Mouse (Mus musculus): ENCODE data around the gene Olfr718-ps1. TPM values are rescaled to one million over a fixed set of nuclear protein-coding genes. Genes with fewer than 3 reads are reported as not detected.

The Olfr718-ps1 gene
- total RNA-seq, 1 experiment from 2014 or later, result not detected

DNA sequence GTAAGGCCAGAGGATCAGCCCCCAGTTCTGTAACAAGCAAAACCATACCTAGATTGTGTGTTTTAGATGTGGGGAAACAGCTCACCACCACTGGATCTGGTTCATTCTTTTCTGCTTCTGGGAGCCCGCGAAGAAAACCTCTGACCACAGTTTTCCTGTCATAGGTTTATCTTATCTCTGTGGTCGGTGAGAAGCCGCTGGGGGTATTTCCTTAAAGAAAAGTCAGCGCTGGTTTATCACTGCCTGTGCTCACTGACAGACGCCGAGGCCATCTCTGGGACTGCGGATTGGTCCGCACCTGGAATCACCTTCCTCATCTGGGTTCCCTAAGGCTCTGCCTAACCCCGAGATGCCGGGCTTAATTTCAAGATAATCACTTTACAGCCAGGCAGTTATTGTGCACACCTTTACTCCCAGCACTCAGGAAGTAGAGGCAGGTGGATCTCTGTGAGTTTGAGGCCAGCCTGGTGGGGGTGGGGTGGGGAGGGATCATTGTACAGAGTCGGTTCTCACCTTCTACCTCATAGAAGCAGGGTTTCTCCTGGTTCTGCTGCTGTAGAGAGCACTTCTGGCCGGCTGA, 14.4 kb downstream of the Olfr718-ps1 start:
- ATAC-seq (replicated peaks; ENCODE audit: insufficient number of reproducible peaks, low FRiP score, low TSS enrichment, poor library complexity, severe bottlenecking), result no peak

DNA sequence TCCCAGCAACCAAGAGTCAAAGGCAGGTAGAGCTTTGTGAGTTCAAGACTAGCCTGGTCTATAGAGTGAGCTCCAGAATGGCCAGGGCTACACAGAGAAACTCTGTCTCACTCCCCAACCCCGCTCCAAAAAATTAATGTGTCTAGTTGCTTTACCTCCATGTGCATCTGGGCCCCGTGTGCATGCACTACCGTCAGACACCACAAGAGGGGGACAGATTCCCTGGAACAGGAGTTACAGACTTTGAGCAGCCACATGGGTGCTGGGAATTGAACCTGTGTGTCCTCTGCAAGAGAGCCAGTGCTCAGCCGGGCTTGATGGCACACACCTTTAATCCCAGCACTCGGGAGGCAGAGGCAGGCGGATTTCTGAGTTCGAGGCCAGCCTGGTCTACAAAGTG, 17.0 kb downstream of the Olfr718-ps1 start:
- ATAC-seq (replicated peaks; ENCODE audit: insufficient number of reproducible peaks, low FRiP score, low TSS enrichment, poor library complexity, severe bottlenecking), result no peak

DNA sequence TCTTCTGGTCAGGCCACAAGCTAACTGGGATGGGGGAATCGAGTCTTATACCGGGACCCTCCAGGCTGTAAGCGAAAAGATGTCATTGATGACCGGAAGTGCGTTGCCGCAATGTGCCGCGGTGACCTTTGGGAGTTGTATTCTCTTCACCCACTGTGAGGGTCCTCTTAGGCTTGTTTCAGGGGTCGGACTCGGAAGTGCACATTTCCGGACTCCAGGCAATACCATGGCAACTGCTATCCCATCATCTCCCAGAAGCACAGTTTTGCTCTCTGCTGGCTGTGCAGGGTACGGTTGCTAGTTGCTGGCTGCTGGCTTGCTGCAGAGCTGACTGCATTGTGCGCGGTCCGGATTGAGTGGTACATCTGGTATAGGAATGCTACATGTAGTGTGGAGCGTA, 18.3 kb downstream of the Olfr718-ps1 start:
- no peak for ATAC-seq (replicated peaks; ENCODE audit: insufficient number of reproducible peaks, low FRiP score, low TSS enrichment, poor library complexity, severe bottlenecking)

DNA sequence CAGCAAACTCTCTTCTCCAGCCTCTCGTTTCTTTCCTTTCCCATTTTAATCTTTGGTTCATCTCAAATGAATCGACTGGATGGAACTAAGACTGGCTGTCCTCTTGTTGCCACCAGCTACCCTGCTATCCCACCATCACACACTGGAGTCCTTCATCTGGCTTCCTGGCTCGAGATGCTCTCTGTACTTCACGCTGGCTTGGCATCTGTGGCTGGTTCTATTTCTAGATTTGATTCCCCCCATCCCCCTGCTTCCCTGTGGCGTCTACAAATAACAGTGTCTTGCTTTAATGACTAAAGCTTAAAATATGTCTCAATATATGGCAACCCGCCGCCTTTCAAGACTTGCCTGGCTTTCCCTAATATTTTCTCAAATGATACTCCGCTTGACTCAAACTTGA, 19.5 kb downstream of the Olfr718-ps1 start:
- ATAC-seq (replicated peaks; ENCODE audit: insufficient number of reproducible peaks, low FRiP score, low TSS enrichment, poor library complexity, severe bottlenecking), result no peak

DNA sequence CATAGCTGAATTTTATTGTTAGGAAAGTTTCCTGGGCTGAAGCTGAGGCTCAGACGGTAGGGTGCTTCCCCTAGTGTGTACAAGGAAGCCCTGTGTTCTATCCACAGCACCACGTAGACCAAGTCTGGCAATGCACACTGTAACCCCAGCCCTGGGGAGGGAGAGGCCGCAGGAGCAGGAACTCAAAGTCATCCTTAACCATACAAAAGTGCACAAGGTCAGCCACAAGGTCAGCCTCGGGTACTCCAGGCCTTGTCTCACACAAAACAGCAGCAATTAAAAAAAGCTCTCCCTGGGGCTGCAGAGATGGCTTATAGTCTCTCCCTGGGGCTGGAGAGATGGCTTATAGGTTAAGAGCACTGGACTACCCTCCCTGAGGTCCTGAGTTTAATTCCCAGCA, 20.5 kb downstream of the Olfr718-ps1 start:
- ATAC-seq (replicated peaks; ENCODE audit: insufficient number of reproducible peaks, low FRiP score, low TSS enrichment, poor library complexity, severe bottlenecking), result no peak

DNA sequence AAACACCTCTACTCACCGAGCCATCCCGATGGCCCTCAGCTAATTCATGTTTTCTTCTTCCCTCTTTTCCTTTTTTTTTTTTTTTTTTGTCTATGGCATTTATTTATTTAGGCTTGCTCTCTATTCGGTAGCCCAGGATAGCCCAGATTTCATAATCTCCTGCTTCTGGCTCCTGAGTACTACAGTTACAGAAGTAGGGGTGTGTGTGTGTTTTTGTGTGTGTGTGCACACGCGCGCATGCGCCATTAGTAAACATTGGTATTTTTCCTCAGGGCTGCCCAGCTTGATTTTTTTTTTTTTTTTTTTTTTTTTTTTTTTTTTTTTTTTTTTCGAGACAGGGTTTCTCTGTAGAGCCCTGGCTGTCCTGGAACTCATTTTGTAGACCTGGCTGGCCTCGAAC, 21.3 kb downstream of the Olfr718-ps1 start:
- no peak for ATAC-seq (replicated peaks; ENCODE audit: insufficient number of reproducible peaks, low FRiP score, low TSS enrichment, poor library complexity, severe bottlenecking)

DNA sequence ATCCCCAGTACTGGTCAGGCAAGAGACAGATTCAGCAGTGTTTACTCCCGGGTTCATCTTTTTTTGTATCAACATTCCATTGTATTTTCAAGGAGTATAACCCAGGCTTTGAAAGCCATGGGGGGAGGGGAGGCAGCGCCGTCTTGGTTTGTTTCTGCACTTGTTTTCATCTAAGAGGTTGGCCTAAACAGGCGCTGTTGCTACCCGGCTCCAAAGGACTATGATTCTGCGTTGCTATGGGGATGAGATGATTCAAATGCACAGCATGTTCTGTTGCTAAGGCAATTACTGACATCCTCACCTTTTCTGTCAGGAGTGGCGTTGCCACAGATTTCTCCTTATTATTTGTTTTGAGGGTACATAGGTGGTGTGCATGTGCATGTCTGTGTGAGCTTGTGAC, 21.8 kb downstream of the Olfr718-ps1 start:
- no peak for ATAC-seq (replicated peaks; ENCODE audit: insufficient number of reproducible peaks, low FRiP score, low TSS enrichment, poor library complexity, severe bottlenecking)

DNA sequence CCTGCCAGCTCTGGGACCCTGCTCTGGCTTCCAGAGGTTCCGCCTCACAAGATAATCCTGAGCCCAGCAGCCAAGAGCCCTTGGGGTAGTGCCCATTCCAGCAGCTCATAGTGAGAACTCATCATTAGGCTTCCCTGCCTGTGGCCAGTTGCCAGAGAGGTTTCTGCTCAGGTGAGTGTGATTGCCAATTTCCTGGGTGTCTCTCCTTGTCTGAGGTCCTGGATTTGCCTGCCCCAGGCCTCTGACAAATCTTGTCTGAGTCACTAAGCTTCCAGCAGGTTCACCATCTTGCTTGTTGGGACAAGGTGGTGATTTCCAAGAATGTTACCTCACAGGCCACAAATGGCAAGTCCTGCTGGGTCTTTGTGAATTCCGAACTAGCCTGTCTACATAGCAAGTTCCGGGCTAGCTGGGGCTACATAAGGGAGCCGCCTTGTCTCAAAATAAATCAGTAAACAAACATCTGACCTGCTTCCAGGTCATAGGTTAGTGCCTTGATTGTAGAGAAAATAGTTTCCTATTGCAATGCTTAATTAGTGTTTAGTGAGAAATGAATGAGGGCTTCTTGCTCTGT, 22.5 kb downstream of the Olfr718-ps1 start:
- ATAC-seq (replicated peaks; ENCODE audit: insufficient number of reproducible peaks, low FRiP score, low TSS enrichment, poor library complexity, severe bottlenecking), result no peak

DNA sequence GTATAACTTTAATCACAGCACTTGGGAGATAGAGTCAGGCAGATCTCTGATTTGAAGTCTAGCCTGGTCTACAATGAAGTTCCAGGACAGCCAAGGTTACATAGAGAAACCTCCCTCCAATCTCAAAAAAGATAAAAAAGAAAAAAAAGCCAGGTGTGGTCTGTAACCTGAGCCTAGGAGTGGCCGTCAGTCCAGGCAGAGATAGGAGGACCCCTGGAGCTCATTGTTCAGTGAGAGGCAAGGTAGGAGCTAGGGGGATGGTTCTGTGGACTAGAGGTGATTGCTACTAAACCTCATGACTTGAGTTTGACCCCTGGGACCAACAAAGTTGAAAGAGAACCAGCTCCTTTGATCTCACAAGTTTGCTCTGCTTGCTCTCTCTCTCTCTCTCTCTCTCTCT, 24.7 kb downstream of the Olfr718-ps1 start:
- no peak for ATAC-seq (replicated peaks; ENCODE audit: insufficient number of reproducible peaks, low FRiP score, low TSS enrichment, poor library complexity, severe bottlenecking)

DNA sequence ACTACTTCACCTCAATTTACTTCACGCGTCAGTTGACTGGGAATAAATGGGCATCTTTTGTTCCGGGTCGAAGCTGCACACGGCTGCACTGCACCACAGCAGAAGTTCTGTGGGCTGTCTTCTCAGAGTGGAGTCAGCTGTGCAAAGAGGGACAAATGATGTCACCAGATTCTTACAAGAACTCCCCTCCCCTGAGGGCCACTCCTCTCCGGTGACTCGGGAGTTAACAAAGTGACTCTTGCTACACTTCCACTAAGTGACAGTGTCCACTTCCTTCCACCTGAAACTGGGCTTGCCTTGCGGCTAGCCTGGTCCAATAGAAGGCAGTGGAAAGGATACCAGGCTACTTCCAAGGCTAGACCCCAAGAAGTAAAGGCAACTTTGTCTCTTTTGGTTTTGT, 25.3 kb downstream of the Olfr718-ps1 start:
- no peak for ATAC-seq (replicated peaks; ENCODE audit: insufficient number of reproducible peaks, low FRiP score, low TSS enrichment, poor library complexity, severe bottlenecking)

DNA sequence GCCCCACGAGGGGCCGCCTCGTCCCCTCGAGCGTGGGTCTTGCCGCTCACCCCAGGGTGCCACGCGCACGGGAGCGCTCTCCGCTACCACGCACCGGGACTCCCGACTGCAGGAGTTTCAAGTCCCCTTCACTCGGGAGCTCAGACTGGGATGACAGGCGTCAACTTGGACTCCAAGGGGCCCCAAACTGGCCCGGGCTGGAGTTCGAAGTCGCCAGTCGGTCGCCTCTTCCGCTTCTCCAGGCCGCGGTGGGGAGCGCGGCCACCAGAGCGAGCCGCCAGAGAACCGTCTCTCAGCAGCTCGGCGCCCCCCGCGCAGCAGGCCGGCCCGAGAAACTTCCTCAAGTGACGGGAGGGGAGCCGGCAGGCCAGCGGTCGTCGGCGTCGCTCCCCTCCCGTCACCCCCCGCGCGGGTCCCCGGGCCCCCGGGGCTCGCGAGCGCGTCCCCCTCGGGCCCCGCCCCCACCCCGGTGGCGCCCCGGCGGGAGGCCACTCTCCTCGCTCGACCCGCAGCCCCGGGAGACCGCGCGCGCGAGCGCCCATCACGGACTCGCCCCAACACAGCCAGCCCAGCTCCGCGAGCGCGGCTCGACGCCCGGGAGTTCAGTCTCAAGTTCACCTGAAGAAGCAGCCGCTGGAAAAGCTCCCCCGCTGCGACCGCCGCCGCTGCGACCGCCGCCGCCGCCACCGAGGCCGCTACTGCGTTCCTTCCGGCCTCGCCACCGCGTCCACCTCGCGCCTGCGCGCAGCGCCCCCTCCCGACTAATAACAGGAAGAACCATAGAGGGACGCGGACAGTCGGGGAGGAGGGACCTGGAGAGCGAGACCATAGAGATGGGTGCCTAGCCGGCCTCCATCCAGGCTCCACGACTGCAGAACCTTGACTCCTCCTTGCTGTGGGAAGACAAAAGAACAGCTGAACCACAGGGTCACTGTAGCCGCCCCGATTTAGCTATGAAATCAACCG, 34.8 kb downstream of the Olfr718-ps1 start, which contains the start of gene Rnf216:
Rnf216 (minus strand) TSS at position 714 of the 966 bp plus-strand sequence.
- ATAC-seq (replicated peaks; ENCODE audit: insufficient number of reproducible peaks, low FRiP score, low TSS enrichment, poor library complexity, severe bottlenecking), result peak; percentile 100

DNA sequence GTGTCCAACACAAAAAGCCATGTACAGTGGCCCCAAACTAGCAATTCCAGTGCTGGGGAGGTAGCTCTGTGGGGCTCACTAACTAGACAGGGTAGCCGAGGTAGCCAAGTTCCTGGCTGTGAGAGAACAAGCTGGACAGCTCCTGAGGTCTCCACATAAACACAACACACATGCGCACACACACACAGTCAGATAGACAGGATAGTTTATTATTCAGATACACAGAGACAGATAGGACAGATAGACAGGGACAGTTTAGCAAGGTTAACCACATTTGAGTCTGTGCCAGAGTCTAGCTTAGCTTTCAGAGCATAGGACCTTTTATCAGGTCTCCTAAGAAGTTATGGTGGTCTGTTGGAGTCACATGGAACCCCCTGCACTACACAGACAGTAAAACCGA, 40.5 kb downstream of the Olfr718-ps1 start:
- no peak for ATAC-seq (replicated peaks; ENCODE audit: insufficient number of reproducible peaks, low FRiP score, low TSS enrichment, poor library complexity, severe bottlenecking)

DNA sequence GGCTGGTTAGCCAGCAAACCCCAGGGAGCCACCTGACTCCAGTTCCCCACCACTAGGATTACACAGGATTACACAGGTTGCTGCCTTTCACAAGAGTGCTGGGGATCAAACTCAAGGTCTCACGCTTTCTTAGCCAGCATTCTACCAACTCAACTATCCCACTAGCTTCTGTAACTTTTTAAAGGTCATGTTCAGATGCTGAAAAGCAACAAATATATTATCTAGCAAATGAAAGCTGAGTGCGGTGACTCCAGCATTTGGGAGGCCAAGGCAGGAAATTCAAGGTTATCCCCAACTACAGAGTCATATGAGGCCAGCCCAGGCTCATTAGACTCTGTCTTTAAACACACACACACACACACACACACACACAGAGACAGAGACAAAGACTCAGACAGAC, 44.1 kb downstream of the Olfr718-ps1 start:
- no peak for ATAC-seq (replicated peaks; ENCODE audit: insufficient number of reproducible peaks, low FRiP score, low TSS enrichment, poor library complexity, severe bottlenecking)

DNA sequence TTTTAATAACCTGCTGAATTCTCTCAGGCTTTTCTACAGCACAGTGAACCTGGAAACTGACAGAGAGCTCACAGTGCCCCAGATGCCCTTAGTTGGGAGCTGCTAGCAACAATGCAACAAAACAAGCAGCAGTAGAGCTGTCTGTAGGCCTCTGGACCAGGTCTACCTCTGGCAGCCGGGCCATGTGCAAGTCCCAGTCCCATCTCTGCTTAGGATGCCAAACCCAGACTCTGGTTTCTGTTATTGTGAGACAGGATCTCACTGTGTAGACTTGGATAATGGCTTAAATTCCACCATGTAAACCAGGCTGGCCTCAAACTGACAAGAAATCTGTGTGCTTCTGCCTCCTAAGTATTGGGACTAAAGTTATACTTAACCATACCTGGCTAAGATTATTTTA, 45.8 kb downstream of the Olfr718-ps1 start:
- ATAC-seq (replicated peaks; ENCODE audit: insufficient number of reproducible peaks, low FRiP score, low TSS enrichment, poor library complexity, severe bottlenecking), result no peak

DNA sequence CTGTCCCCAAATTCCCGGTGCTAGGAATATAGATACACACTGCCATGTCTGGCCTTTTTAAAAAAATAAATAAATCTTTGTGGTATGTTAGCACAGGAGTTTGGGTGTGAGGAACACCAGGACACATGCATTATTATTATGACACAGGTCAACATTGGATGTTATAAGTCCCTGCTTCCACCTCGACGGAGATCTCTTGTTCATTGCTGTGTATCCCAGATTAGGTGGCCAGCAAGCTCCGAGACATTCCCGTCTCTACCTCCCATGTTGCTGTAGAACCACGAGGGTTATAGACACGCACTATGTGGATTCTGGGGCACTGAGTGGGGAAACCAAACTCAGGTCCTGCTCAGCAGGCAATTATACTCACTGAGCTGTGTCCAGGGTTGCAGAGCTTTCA, 52.1 kb downstream of the Olfr718-ps1 start:
- no peak for ATAC-seq (replicated peaks; ENCODE audit: insufficient number of reproducible peaks, low FRiP score, low TSS enrichment, poor library complexity, severe bottlenecking)

DNA sequence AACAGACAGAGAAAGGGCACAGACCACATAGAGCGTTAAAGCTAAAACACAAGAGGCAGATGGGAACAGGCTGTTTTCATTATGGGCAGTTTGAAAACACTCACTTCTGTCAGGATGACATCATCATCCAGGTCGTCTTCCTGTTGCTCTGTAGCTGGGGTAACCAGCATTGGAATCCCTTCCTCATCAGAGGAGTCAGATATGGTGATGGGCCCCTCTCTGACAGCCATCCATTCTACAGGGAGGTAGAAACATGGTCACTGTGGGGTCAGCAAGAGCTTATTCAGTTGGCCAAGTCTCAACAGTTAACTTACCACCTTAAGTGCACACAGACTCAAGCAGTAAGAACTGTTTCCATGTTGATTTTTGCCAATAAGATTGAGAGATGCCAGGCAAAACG, 54.5 kb downstream of the Olfr718-ps1 start:
- no peak for ATAC-seq (replicated peaks; ENCODE audit: insufficient number of reproducible peaks, low FRiP score, low TSS enrichment, poor library complexity, severe bottlenecking)

DNA sequence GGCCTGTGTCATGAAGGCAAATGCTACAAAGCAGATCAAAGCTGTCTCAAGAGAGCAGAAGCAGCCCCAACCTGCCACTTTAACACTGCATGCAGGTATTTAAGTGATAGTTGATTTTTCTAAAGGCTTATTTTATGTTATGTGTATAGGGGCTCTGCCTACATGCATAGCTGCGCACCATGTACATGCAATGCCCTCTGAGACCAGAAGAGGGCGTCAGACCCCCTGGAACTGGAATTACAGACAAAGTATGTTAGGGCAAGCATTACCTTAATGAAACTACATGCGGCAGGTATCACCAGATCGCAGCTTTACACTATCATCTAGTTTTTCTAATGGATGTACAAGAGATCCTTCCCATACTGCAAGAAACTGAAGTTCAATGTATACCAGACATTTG, 62.5 kb downstream of the Olfr718-ps1 start:
- ATAC-seq (replicated peaks; ENCODE audit: insufficient number of reproducible peaks, low FRiP score, low TSS enrichment, poor library complexity, severe bottlenecking), result no peak
